Mouse (Mus musculus): ENCODE data around the gene H2afx.

DNA sequence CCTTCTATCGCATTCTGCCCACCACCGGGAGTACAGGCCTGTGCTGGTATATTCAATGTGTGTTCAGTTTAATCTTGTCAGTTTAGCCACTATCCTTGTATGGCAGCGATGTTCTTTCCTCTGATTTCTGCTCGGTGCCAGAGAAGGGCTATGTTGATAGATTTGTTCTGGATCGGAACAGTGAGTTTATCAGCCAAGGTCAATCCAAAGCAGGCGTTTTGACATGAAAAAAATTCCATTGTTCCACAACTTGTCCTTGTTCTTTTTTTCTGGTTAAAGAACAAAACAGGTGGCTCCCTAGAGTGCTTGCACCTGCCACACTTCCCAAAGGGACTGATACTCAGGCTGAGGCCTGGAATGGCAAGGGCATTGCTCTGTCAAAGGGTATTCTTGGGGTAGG, 41.6 kb downstream of the H2afx start:
- no peak for TF ChIP-seq POLR2A (IDR thresholded peaks at IDR 0.05; ENCODE audit: control insufficient read depth in 1 of 2, insufficient read depth in 1 of 2, low read depth in 1 of 2, low read length in 2 of 2, poor library complexity in 1 of 2)
- no peak for TF ChIP-seq MAX (IDR thresholded peaks at IDR 0.05; ENCODE audit: low read length)
- TF ChIP-seq GATA1 (IDR thresholded peaks at IDR 0.05; ENCODE audit: low read depth, low read length) = no peak
- TF ChIP-seq CTCF (IDR thresholded peaks at IDR 0.05 in 2 of 3, conservative IDR thresholded peaks at IDR 0.05 in 1 of 3; ENCODE audit: control insufficient read depth in 1 of 3, insufficient read depth in 1 of 3, low read depth in 2 of 3, low read length in 3 of 3, poor library complexity in 1 of 3, severe bottlenecking in 1 of 3) = no peak
- TF ChIP-seq MXI1 (IDR thresholded peaks at IDR 0.05; ENCODE audit: low read depth, low read length) = no peak
- TF ChIP-seq EP300 (IDR thresholded peaks at IDR 0.05; ENCODE audit: low read depth in 1 of 2, low read length in 2 of 2) = no peak
- TF ChIP-seq GABPA (IDR thresholded peaks at IDR 0.05; ENCODE audit: low read depth, low read length) = no peak
- TF ChIP-seq E2F4 (IDR thresholded peaks at IDR 0.05; ENCODE audit: borderline replicate concordance, low read depth, low read length) = no peak

Measured in MEL (cell line).